In genomic region chr1:119642367-119642766, GRCm38 (mm10) we compare ENCODE assay signal across 9 mouse cellular contexts. TPM values are rescaled to one million over a fixed set of nuclear protein-coding genes. Genes with fewer than 3 reads are reported as not detected.
DNase-seq lines count a peak whose midpoint lies in the region; ATAC-seq lines count a peak whose summit lies in the region.
"Had no signal": no experiment of that assay in that cellular context is flagged by ENCODE, and none has a peak within 500 bp of the region (broad histone marks: within the 10 kb centered on the region; RNA-seq: fewer than 3 reads in every experiment).

No protein-coding gene starts in this region.

- no peak overlapping the region for H3K4me2 ChIP-seq in heart, embryonic 12.5 days

- WGBS in heart, embryonic 12.5 days: 39% methylated on average over 12 of the region's 12 CpGs
- 83% methylated on average over 12 of the region's 12 CpGs for WGBS in limb, embryonic 10.5 days

- H3K27me3 ChIP-seq in heart, embryonic 12.5 days (replicated peaks): no peaks in the 10 kb centered on the region
- no peaks in the 10 kb centered on the region for H3K27me3 ChIP-seq in limb, embryonic 10.5 days (ENCODE audit: low read depth, poor library complexity, severe bottlenecking)

- peaks cover 16% of the 10 kb centered on the region for H3K4me1 ChIP-seq in heart, embryonic 12.5 days (replicated peaks)
- peaks cover 4% of the 10 kb centered on the region for H3K4me1 ChIP-seq in limb, embryonic 10.5 days

- H3K36me3 ChIP-seq in heart, embryonic 12.5 days: peaks cover 5% of the 10 kb centered on the region
- peaks cover 6% of the 10 kb centered on the region; the same call in 1 of the 2 replicates for H3K36me3 ChIP-seq in limb, embryonic 10.5 days

- peak; percentile 64 for ATAC-seq in heart, embryonic 12.5 days (ENCODE audit: insufficient number of reproducible peaks, low FRiP score)

- H3K9me3 ChIP-seq in heart, embryonic 12.5 days (replicated peaks): no peaks in the 10 kb centered on the region
- no peaks in the 10 kb centered on the region for H3K9me3 ChIP-seq in limb, embryonic 10.5 days (replicated peaks)

- no peak overlapping the region for H3K4me3 ChIP-seq in heart, embryonic 12.5 days
- no peak overlapping the region for H3K4me3 ChIP-seq in limb, embryonic 10.5 days
- H3K4me3 ChIP-seq: myocyte had no signal

- H3K27ac ChIP-seq in heart, embryonic 12.5 days (ENCODE audit: poor library complexity, severe bottlenecking): no peak overlapping the region
- no peak overlapping the region for H3K27ac ChIP-seq in limb, embryonic 10.5 days

- DNase-seq in cerebellum, adult 11-12 months: peak; percentile 20
- no peak for DNase-seq in cerebellum, adult 9-11 months
- peak; percentile 13 for DNase-seq in cerebellum, adult 8-10 months
- peak; percentile 72 to 84 for DNase-seq in kidney, postnatal 25 days
- no peak for DNase-seq in limb, embryonic 10.5 days (ENCODE audit: low spot score)
- no peak for DNase-seq in urinary bladder, adult 18-20 months (ENCODE audit: low spot score in 2 of 2)
- DNase-seq in adrenal gland, adult 8-10 months: no peak

- H3K9ac ChIP-seq in heart, embryonic 12.5 days: no peak overlapping the region

RNA-seq across cellular contexts. Expression of gene Epb41l5, which starts 6.4 kb away (rescaled TPM):
- polyA plus RNA-seq in heart, embryonic 12.5 days (2016; fragmentation: Nextera tagmentation; extraction: Ambion mirVana): 22.2 and 23.6 TPM in 2 replicates
- 25.0 and 27.7 TPM in 2 replicates for polyA plus RNA-seq in limb, embryonic 10.5 days (2016; fragmentation: Nextera tagmentation; extraction: Ambion mirVana)
- total RNA-seq in adrenal gland, adult 8-10 months (2022): 10 to 100 TPM; 13.3 to 18.9 (median 14.4) TPM

Comparison
In these comparisons a context has a peak if more than half of its experiments do, and no peak if none do; other contexts are left out.
1. DNase-seq: peak in cerebellum, adult 11-12 months (single experiment), cerebellum, adult 8-10 months (single experiment) and kidney, postnatal 25 days (2 of 2); none in cerebellum, adult 9-11 months (single experiment), limb, embryonic 10.5 days (single experiment), urinary bladder, adult 18-20 months (0 of 2) and adrenal gland, adult 8-10 months (single experiment).